Mouse (Mus musculus): ENCODE data around the gene Bud13. TPM values are rescaled to one million over a fixed set of nuclear protein-coding genes. Genes with fewer than 3 reads are reported as not detected.

Bud13 gene
- polyA plus RNA-seq (2014; fragmentation: Nextera tagmentation; extraction: Ambion mirVana) = 14.8 and 15.4 TPM in 2 replicates

DNA sequence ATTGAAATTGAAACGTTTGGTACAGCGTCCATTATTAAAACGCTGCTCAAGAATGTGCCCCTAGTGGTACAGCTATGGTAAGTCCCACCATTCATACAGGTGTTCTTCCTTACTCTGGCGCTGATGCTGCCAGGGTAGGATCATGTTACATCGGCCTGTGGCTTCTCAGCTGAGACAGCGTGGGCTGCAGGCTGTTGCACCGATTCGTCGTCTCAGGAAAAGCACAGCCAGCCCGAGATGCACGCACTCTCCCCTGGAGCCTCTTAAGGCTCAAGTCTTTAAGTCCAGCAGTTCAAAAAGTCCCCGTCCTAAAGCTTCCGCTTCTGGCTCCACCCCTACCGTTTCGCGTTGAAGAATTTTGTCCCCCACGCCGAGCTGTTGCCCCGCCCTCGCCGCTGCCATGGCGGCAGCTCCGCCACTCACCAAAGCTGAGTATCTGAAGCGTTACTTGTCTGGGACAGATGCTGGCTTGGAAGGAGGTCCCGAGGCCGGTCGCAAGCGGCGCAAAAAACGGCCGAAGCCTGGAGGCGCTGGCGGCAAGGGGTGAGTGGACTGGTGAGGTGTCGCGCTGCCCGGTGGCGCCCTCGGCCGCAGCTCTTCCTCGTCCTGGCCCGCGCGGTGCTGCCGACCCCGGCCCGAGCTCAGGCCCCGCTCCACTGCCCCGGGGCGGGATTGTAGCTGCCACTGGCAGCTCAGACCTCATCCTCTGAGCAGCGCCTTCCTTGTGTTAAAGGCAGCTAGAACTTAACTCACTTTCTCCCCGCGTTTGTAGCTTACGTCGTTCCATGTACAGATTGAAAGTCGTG is at the start of gene Bud13:
Bud13 (plus strand) TSS at position 378 of the 806 bp plus-strand sequence.
- peak; percentile 89 for ATAC-seq (ENCODE audit: low read depth)
- Histone ChIP-seq H3K9ac (replicated peaks; ENCODE audit: low read depth, low read length) (peak within 1 kb of the TSS; percentile 80), H3K36me3 (ENCODE audit: control insufficient read depth, insufficient read depth, low read length) (peaks cover 29% of the 10 kb centered on the region), H3K27me3 (ENCODE audit: control insufficient read depth, insufficient read depth, low read length) (no peaks in the 10 kb centered on the region), H3K4me1 (ENCODE audit: control insufficient read depth, insufficient read depth, low read length) (peaks cover 7% of the 10 kb centered on the region; the same call in 1 of the 2 replicates), H3K9me3 (ENCODE audit: control insufficient read depth, low read length) (no peaks in the 10 kb centered on the region), H3K27ac (ENCODE audit: low read depth, low read length) (peak within 1 kb of the TSS; percentile 74; the same call in 1 of the 2 replicates), H3K4me2 (ENCODE audit: low read depth, low read length) (peak within 1 kb of the TSS; percentile 55), H3K4me3 (ENCODE audit: low read depth, low read length) (peak within 1 kb of the TSS; percentile 75)
- under 1% methylated on average over 55 of the region's 55 CpGs for WGBS

DNA sequence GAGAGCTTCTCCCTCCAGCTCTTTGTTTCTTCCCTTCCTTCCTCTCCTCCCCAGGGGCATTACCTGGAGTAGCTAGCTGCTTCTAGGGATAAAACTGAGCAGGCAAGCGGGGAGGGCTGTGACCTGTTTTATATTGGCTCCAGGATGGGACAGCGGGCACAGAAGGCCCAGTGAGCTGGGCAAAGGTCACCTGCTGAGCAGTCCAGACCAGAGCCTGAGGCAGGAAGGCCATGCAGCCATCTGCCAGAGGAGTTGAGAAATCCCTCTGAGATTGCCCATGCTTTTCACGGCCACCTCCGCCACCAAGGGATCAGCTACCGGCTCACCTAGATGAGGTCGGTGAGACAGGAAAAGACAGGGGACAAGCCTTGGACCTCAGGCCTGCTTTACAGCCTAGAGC is 47.6 kb upstream of the Bud13 start:
- ATAC-seq (ENCODE audit: low read depth) = no peak
- Histone ChIP-seq H3K27ac (ENCODE audit: low read depth, low read length) (no peak overlapping the region), H3K4me2 (ENCODE audit: low read depth, low read length) (no peak overlapping the region), H3K36me3 (ENCODE audit: control insufficient read depth, insufficient read depth, low read length) (no peaks in the 10 kb centered on the region), H3K9ac (replicated peaks; ENCODE audit: low read depth, low read length) (no peak overlapping the region), H3K27me3 (ENCODE audit: control insufficient read depth, insufficient read depth, low read length) (no peaks in the 10 kb centered on the region), H3K4me3 (ENCODE audit: low read depth, low read length) (no peak overlapping the region), H3K9me3 (ENCODE audit: control insufficient read depth, low read length) (no peaks in the 10 kb centered on the region), H3K4me1 (ENCODE audit: control insufficient read depth, insufficient read depth, low read length) (no peaks in the 10 kb centered on the region; the same call in 1 of the 2 replicates)
- WGBS = 92% methylated on average over 6 of the region's 6 CpGs

DNA sequence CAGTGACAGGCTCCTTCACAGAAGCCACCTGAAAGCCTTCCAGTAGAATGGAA is 47.4 kb upstream of the Bud13 start, which contains the start of gene Apoc3:
Apoc3 (minus strand) TSS at position 41 of the 53 bp plus-strand sequence.
- Histone ChIP-seq H3K27ac (ENCODE audit: low read depth, low read length) (no peak within 1 kb of the TSS), H3K9ac (replicated peaks; ENCODE audit: low read depth, low read length) (no peak within 1 kb of the TSS), H3K36me3 (ENCODE audit: control insufficient read depth, insufficient read depth, low read length) (no peaks in the 10 kb centered on the region), H3K27me3 (ENCODE audit: control insufficient read depth, insufficient read depth, low read length) (no peaks in the 10 kb centered on the region), H3K9me3 (ENCODE audit: control insufficient read depth, low read length) (no peaks in the 10 kb centered on the region), H3K4me2 (ENCODE audit: low read depth, low read length) (no peak within 1 kb of the TSS), H3K4me1 (ENCODE audit: control insufficient read depth, insufficient read depth, low read length) (no peaks in the 10 kb centered on the region; the same call in 1 of the 2 replicates), H3K4me3 (ENCODE audit: low read depth, low read length) (no peak within 1 kb of the TSS)
- ATAC-seq (ENCODE audit: low read depth) = no peak

DNA sequence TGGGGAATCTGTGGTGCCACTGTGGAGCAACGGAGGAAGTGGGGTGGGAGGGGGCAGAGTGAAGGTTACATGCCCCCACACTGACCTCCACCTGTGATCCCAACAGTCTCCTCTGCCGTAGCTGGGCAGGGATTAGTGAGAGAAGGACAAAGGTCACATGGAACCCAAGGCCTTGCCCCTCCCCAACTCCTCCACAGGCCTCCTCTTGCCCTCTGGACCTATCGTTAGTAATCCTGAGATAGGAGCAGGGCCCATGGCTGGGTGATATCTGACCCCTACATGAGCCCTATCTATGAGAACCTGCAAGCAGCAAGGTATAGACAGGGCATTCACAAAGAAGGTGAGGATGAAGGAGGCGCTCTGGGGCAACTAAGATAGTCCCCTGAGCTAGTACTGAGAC is 47.2 kb upstream of the Bud13 start:
- no peak overlapping the region for H3K4me2 ChIP-seq (ENCODE audit: low read depth, low read length)
- no peaks in the 10 kb centered on the region for H3K27me3 ChIP-seq (ENCODE audit: control insufficient read depth, insufficient read depth, low read length)
- H3K9me3 ChIP-seq (ENCODE audit: control insufficient read depth, low read length) = no peaks in the 10 kb centered on the region
- H3K4me3 ChIP-seq (ENCODE audit: low read depth, low read length) = no peak overlapping the region
- H3K36me3 ChIP-seq (ENCODE audit: control insufficient read depth, insufficient read depth, low read length) = no peaks in the 10 kb centered on the region
- WGBS = 80% methylated on average over 4 of the region's 4 CpGs
- no peak overlapping the region for H3K9ac ChIP-seq (replicated peaks; ENCODE audit: low read depth, low read length)
- H3K4me1 ChIP-seq (ENCODE audit: control insufficient read depth, insufficient read depth, low read length) = no peaks in the 10 kb centered on the region; the same call in 1 of the 2 replicates
- H3K27ac ChIP-seq (ENCODE audit: low read depth, low read length) = no peak overlapping the region
- ATAC-seq (ENCODE audit: low read depth) = no peak

DNA sequence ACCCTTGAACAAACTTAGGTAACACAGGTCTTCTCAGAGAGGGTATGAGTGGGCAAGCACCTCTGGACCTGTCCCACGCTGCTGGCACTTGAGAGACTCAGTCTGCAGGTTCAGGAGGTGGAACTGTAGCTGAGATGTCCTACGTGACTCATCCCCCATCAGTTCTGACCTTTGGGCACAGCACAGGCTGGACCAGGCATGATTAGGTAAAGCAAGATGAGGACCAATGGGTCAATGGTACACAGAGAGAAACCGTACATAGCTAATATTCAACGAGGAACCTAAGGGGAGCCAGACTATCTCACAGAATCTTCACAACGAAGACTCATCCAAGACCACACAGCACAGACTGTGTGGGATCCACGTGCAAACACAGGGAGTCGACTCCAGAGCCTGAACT is 44.0 kb upstream of the Bud13 start:
- Histone ChIP-seq H3K4me3 (ENCODE audit: low read depth, low read length) (no peak overlapping the region), H3K36me3 (ENCODE audit: control insufficient read depth, insufficient read depth, low read length) (no peaks in the 10 kb centered on the region), H3K4me1 (ENCODE audit: control insufficient read depth, insufficient read depth, low read length) (no peaks in the 10 kb centered on the region), H3K4me2 (ENCODE audit: low read depth, low read length) (no peak overlapping the region), H3K27me3 (ENCODE audit: control insufficient read depth, insufficient read depth, low read length) (no peaks in the 10 kb centered on the region), H3K9me3 (ENCODE audit: control insufficient read depth, low read length) (no peaks in the 10 kb centered on the region), H3K27ac (ENCODE audit: low read depth, low read length) (no peak overlapping the region), H3K9ac (replicated peaks; ENCODE audit: low read depth, low read length) (no peak overlapping the region)
- 97% methylated on average over 7 of the region's 7 CpGs for WGBS
- ATAC-seq (ENCODE audit: low read depth) = no peak

DNA sequence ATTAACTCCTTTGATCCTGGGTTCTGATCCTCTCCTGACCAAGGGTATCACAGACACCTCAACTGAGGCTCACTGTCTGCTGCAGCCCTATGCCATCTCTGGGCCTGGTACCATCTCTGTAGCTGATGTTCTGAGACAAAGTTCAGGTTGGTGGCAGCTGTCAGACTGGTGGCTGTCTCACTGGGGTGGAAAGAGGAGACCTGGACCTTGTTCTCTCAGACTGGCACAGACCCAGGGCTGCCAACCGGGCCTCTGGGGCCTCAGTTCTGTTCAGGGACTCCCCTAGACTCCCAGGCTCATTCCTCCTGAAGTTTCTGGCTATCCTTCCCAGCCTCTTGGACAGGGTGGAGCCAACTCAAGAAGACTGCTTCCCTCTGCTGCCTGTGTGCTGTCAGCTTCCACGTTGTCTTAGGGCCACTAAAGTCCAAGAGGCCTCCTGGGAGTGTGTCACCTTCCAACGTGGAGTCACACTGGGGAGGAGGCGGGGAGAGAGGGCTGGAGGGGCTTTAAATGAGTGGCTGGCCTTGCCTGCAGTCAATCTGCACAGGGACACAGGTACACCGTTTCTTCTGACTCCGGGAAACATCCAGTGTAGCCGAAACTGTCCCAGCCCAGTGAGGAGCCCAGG is 42.2 kb upstream of the Bud13 start, which contains the start of gene Apoa4:
Apoa4 (plus strand) TSS at position 171 of the 628 bp plus-strand sequence.
- no peaks in the 10 kb centered on the region for H3K36me3 ChIP-seq (ENCODE audit: control insufficient read depth, insufficient read depth, low read length)
- 73% methylated on average over 7 of the region's 7 CpGs for WGBS
- H3K4me2 ChIP-seq (ENCODE audit: low read depth, low read length) = no peak within 1 kb of the TSS
- H3K27me3 ChIP-seq (ENCODE audit: control insufficient read depth, insufficient read depth, low read length) = no peaks in the 10 kb centered on the region
- no peak within 1 kb of the TSS for H3K9ac ChIP-seq (replicated peaks; ENCODE audit: low read depth, low read length)
- no peak within 1 kb of the TSS for H3K4me3 ChIP-seq (ENCODE audit: low read depth, low read length)
- H3K4me1 ChIP-seq (ENCODE audit: control insufficient read depth, insufficient read depth, low read length) = no peaks in the 10 kb centered on the region
- no peaks in the 10 kb centered on the region for H3K9me3 ChIP-seq (ENCODE audit: control insufficient read depth, low read length)
- no peak within 1 kb of the TSS for H3K27ac ChIP-seq (ENCODE audit: low read depth, low read length)
- ATAC-seq (ENCODE audit: low read depth) = no peak

DNA sequence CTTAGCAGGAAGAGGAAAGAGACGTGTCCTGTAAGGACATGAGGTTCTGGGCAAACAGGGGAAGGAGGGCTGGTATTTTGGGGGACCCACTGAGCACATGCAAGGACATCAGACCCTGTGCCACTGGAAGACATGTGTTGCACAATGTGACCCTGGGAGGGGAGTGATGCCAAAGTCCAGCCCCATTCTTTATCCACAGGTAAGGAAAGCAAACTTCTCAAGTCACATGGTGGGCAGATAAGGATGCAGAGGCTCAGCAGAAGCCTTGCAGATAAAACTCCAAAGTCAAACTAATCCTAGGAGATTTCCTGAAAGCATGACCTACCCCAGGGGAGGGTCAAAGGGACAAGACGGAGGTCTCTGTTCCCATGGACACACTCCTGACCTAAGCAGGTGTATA is 41.0 kb upstream of the Bud13 start:
- Histone ChIP-seq H3K36me3 (ENCODE audit: control insufficient read depth, insufficient read depth, low read length) (no peaks in the 10 kb centered on the region), H3K4me1 (ENCODE audit: control insufficient read depth, insufficient read depth, low read length) (no peaks in the 10 kb centered on the region), H3K4me3 (ENCODE audit: low read depth, low read length) (no peak overlapping the region), H3K9me3 (ENCODE audit: control insufficient read depth, low read length) (no peaks in the 10 kb centered on the region), H3K9ac (replicated peaks; ENCODE audit: low read depth, low read length) (no peak overlapping the region), H3K27ac (ENCODE audit: low read depth, low read length) (no peak overlapping the region), H3K27me3 (ENCODE audit: control insufficient read depth, insufficient read depth, low read length) (no peaks in the 10 kb centered on the region), H3K4me2 (ENCODE audit: low read depth, low read length) (no peak overlapping the region)
- 83% methylated on average over 2 of the region's 2 CpGs for WGBS
- no peak for ATAC-seq (ENCODE audit: low read depth)

DNA sequence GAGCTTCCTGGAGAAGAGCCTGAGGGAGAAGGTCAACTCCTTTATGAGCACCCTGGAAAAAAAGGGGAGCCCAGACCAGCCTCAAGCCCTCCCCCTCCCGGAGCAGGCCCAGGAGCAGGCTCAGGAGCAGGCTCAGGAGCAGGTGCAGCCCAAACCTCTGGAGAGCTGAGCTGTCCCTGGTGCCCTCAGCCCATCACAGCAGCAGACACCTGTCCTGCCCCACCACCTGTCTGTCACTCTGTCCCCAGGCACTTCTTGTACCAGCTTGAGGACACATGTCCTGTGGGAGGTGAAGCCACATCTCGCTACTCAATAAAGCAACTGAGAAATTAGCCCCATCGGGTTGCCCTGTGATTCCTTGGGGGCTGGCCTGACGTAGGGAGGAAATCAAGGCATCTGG is 39.7 kb upstream of the Bud13 start:
- Histone ChIP-seq H3K27ac (ENCODE audit: low read depth, low read length) (no peak overlapping the region), H3K4me1 (ENCODE audit: control insufficient read depth, insufficient read depth, low read length) (no peaks in the 10 kb centered on the region), H3K9ac (replicated peaks; ENCODE audit: low read depth, low read length) (no peak overlapping the region), H3K4me3 (ENCODE audit: low read depth, low read length) (no peak overlapping the region), H3K4me2 (ENCODE audit: low read depth, low read length) (no peak overlapping the region), H3K9me3 (ENCODE audit: control insufficient read depth, low read length) (no peaks in the 10 kb centered on the region), H3K36me3 (ENCODE audit: control insufficient read depth, insufficient read depth, low read length) (no peaks in the 10 kb centered on the region), H3K27me3 (ENCODE audit: control insufficient read depth, insufficient read depth, low read length) (no peaks in the 10 kb centered on the region)
- whole genome bisulfite sequencing = 59% methylated on average over 4 of the region's 4 CpGs
- ATAC-seq (ENCODE audit: low read depth) = no peak

DNA sequence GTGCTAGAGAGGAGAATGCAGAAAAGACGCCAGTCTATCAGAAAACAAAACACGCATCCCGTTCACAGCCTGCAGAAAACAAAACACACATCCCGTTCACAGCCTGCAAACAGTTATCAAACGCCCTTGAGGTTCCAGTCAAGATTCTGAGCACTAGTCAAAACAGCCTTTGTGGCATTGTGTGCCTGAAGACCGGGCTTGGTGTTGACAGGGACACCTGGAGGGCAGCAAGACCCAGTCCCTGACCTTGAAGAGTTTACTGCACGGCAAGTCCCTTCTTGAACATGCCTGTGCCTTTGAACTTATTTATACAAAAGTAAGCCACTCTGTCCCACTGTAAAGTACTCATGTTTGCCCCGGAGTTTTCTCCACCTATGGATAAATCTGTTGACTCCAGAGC is 39.2 kb upstream of the Bud13 start:
- no peak overlapping the region for H3K4me3 ChIP-seq (ENCODE audit: low read depth, low read length)
- 63% methylated on average over 8 of the region's 8 CpGs for WGBS
- H3K4me1 ChIP-seq (ENCODE audit: control insufficient read depth, insufficient read depth, low read length) = no peaks in the 10 kb centered on the region
- no peak for ATAC-seq (ENCODE audit: low read depth)
- H3K4me2 ChIP-seq (ENCODE audit: low read depth, low read length) = no peak overlapping the region
- no peak overlapping the region for H3K9ac ChIP-seq (replicated peaks; ENCODE audit: low read depth, low read length)
- no peaks in the 10 kb centered on the region for H3K9me3 ChIP-seq (ENCODE audit: control insufficient read depth, low read length)
- H3K27me3 ChIP-seq (ENCODE audit: control insufficient read depth, insufficient read depth, low read length) = no peaks in the 10 kb centered on the region
- no peaks in the 10 kb centered on the region for H3K36me3 ChIP-seq (ENCODE audit: control insufficient read depth, insufficient read depth, low read length)
- no peak overlapping the region for H3K27ac ChIP-seq (ENCODE audit: low read depth, low read length)

All from neural tube, embryonic 14.5 days (tissue).